Mouse (Mus musculus): ENCODE measurements around the gene Fam149b. TPM values are rescaled to one million over a fixed set of nuclear protein-coding genes. Genes with fewer than 3 reads are reported as not detected.
A peak's percentile ranks its signal among the peaks of the same experiment; 100 is the strongest.
"Not testable (repeated sequence)": the region's sequence is repeated elsewhere in the genome, so short reads cannot be mapped to it uniquely, and the experiment has no call there.

Fam149b gene
- 40.0 and 44.2 TPM in 2 replicates for polyA plus RNA-seq (2015; fragmentation: Nextera tagmentation; extraction: Ambion mirVana)

DNA sequence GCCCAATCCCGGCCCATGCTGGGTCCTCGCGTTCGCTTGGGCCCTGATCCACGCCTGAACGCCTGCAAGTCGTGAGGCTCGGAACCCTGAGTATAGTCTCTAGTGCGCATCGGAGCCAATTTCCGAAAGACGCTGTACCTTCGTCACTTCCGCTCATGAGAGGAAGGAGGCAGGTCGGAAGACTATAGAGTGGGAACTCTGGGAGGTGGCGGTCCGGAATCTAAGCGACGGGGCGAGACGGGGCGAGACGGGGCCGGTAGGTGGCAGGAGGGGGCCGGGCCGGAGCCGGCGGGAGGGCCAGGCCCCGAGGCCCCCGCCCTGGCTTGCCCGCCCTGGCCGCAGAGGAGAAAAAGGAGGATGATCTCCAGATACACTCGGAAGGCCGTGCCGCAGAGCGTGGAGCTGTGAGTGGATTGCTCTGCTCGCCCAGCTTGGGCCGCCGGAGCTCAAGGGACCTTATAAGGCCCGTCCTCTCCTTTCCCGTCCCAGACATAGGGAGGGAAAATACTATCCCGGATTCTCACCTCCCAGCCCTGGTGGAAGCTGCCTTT, at the start of gene Fam149b, which contains the start of gene Ecd:
TSS of gene Fam149b (plus strand) at position 172 of the 551 bp plus-strand sequence.
TSS of gene Ecd (minus strand) at position 131 of the 551 bp plus-strand sequence.
- Histone ChIP-seq H3K36me3 (ENCODE audit: control insufficient read depth, insufficient read depth) (no peaks in the 10 kb centered on the region; the same call in none of the 2 replicates), H3K4me2 (ENCODE audit: low read length) (peak within 1 kb of the TSS; percentile 92), H3K27ac (ENCODE audit: low read length) (peak within 1 kb of the TSS; percentile 89), H3K9ac (replicated peaks; ENCODE audit: low read depth, low read length) (peak within 1 kb of the TSS; percentile 99), H3K9me3 (ENCODE audit: control insufficient read depth, low read length) (no peaks in the 10 kb centered on the region), H3K4me1 (replicated peaks; ENCODE audit: control insufficient read depth, insufficient read depth, low read length) (peaks cover 19% of the 10 kb centered on the region), H3K27me3 (replicated peaks; ENCODE audit: control insufficient read depth, insufficient read depth, low read length) (no peaks in the 10 kb centered on the region), H3K4me3 (replicated peaks; ENCODE audit: low read length) (peak within 1 kb of the TSS; percentile 95)
- ATAC-seq, result peak; percentile 100
- WGBS, result under 1% methylated on average over 42 of the region's 42 CpGs

DNA sequence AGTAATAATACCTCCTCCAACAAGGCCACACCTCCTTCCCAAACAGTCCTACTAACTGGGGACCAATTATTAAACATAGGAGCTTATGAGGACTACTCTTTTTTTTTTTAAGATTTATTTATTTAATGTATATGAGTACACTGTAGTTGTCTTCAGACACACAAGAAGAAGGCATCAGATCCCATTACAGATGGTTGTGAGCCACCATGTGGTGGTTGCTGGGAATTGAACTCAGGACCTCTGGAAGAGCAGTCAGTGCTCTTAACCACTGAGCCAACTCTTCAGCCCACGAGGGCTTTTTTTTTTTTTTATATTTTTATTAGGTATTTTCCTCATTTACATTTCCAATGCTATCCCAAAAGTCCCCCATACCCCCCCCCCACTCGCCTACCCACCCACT, 42.9 kb upstream of the Fam149b start:
- ATAC-seq; H3K9ac ChIP-seq (replicated peaks; ENCODE audit: low read depth, low read length); H3K4me1 ChIP-seq (replicated peaks; ENCODE audit: control insufficient read depth, insufficient read depth, low read length); H3K4me2 ChIP-seq (ENCODE audit: low read length); H3K36me3 ChIP-seq (ENCODE audit: control insufficient read depth, insufficient read depth); H3K4me3 ChIP-seq (replicated peaks; ENCODE audit: low read length); H3K27ac ChIP-seq (ENCODE audit: low read length); H3K9me3 ChIP-seq (ENCODE audit: control insufficient read depth, low read length); H3K27me3 ChIP-seq (replicated peaks; ENCODE audit: control insufficient read depth, insufficient read depth, low read length): not testable (repeated sequence)
- WGBS, result 86% methylated on average over 2 of the region's 2 CpGs

DNA sequence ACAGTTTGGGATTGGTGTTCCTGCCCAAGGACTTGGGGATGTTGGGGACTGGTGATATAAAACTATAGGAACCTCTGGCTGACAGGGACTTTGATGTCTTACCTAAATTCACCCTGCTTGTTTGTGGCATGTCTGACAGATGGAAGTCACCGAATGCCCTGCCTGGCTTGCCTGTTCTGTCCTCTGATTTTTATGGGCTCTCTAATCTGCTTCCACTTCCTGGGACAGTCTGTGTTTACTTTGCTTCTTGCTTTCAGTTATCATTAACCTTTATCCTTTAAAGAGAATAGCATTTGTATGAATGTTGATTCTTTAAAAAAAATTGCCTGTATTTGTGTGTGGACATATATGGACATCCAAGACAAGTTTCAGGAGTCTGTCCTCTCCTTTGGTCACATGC, 32.8 kb upstream of the Fam149b start:
- Histone ChIP-seq H3K9ac (replicated peaks; ENCODE audit: low read depth, low read length) (no peak overlapping the region), H3K27me3 (replicated peaks; ENCODE audit: control insufficient read depth, insufficient read depth, low read length) (no peaks in the 10 kb centered on the region), H3K9me3 (ENCODE audit: control insufficient read depth, low read length) (no peaks in the 10 kb centered on the region), H3K4me3 (replicated peaks; ENCODE audit: low read length) (no peak overlapping the region), H3K4me1 (replicated peaks; ENCODE audit: control insufficient read depth, insufficient read depth, low read length) (no peaks in the 10 kb centered on the region), H3K27ac (ENCODE audit: low read length) (no peak overlapping the region), H3K4me2 (ENCODE audit: low read length) (no peak overlapping the region), H3K36me3 (ENCODE audit: control insufficient read depth, insufficient read depth) (peaks cover 5% of the 10 kb centered on the region; the same call in 1 of the 2 replicates)
- no peak for ATAC-seq
- 84% methylated on average over 1 of the region's 1 CpGs for WGBS

DNA sequence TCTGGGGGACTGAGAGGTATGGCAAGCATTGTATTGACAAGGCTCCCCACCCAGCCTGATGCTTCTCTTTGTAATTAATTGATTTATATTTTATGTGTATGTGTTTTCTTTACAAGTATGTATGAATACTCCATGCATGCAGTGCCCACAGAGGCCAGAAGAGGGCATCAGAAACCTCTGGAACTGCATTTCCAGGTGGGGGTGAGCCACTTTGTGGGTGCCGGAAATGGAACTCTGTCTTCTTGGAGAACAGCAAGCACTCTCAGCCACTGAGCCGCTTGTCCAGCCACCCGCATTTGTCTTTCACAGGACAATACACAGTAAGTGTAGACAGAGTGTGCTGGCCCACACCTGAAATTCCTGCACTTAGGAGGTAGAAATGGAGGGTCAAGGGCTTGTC, 28.5 kb upstream of the Fam149b start:
- no peak overlapping the region for H3K9ac ChIP-seq (replicated peaks; ENCODE audit: low read depth, low read length)
- ATAC-seq, result no peak
- H3K9me3 ChIP-seq (ENCODE audit: control insufficient read depth, low read length), result no peaks in the 10 kb centered on the region
- H3K27ac ChIP-seq (ENCODE audit: low read length), result no peak overlapping the region
- H3K4me3 ChIP-seq (replicated peaks; ENCODE audit: low read length), result no peak overlapping the region
- 72% methylated on average over 3 of the region's 3 CpGs for WGBS
- no peaks in the 10 kb centered on the region for H3K27me3 ChIP-seq (replicated peaks; ENCODE audit: control insufficient read depth, insufficient read depth, low read length)
- peaks cover 17% of the 10 kb centered on the region; the same call in 1 of the 2 replicates for H3K36me3 ChIP-seq (ENCODE audit: control insufficient read depth, insufficient read depth)
- no peak overlapping the region for H3K4me2 ChIP-seq (ENCODE audit: low read length)
- no peaks in the 10 kb centered on the region for H3K4me1 ChIP-seq (replicated peaks; ENCODE audit: control insufficient read depth, insufficient read depth, low read length)

DNA sequence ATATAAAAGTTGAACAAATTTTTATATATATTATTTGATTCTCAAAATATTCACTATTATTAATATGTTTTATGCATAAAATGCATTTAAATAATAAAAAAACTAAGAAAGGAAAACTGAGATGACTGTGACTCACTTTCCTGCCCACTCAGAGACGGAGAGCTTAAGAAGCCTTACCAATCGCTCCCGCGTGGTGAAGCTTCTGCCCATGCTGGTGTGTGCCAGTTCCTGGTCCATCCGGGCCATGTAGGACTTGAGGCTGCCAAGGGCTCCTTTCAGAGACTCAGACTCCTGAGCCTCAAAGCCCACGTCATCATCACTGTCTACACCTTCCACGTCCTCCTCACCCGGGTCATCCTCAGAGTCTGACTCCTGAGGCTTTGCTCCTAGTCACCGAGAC, 23.8 kb upstream of the Fam149b start:
- WGBS, result 96% methylated on average over 9 of the region's 9 CpGs
- H3K36me3 ChIP-seq (ENCODE audit: control insufficient read depth, insufficient read depth), result peaks cover 36% of the 10 kb centered on the region
- H3K9me3 ChIP-seq (ENCODE audit: control insufficient read depth, low read length), result no peaks in the 10 kb centered on the region
- no peak overlapping the region for H3K9ac ChIP-seq (replicated peaks; ENCODE audit: low read depth, low read length)
- H3K27me3 ChIP-seq (replicated peaks; ENCODE audit: control insufficient read depth, insufficient read depth, low read length), result no peaks in the 10 kb centered on the region
- H3K4me1 ChIP-seq (replicated peaks; ENCODE audit: control insufficient read depth, insufficient read depth, low read length), result no peaks in the 10 kb centered on the region
- ATAC-seq, result no peak
- no peak overlapping the region for H3K4me3 ChIP-seq (replicated peaks; ENCODE audit: low read length)
- H3K4me2 ChIP-seq (ENCODE audit: low read length), result no peak overlapping the region
- no peak overlapping the region for H3K27ac ChIP-seq (ENCODE audit: low read length)

DNA sequence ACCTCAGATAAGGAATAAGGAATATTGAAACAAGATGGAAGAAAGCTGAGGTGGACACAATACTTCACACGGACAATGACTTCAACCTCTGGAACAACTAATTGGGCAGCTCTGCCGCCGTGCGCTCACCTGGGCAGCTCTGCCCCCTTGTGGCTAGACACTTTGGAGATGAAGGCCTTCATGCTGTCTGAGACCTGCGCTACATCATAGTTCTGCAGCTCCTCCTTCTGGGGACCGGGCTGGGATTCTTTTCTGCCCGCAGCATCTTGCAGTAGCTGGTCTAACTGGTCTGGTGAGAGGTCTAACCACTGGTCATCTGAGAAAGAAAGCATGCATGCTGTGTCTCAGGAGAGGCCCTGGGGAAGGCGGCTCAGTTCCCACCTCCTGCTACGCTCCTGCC, 19.5 kb upstream of the Fam149b start:
- no peak overlapping the region for H3K4me2 ChIP-seq (ENCODE audit: low read length)
- no peak for ATAC-seq
- H3K4me3 ChIP-seq (replicated peaks; ENCODE audit: low read length), result no peak overlapping the region
- H3K36me3 ChIP-seq (ENCODE audit: control insufficient read depth, insufficient read depth), result peaks cover 37% of the 10 kb centered on the region
- H3K9ac ChIP-seq (replicated peaks; ENCODE audit: low read depth, low read length), result no peak overlapping the region
- WGBS, result 69% methylated on average over 9 of the region's 9 CpGs
- H3K27me3 ChIP-seq (replicated peaks; ENCODE audit: control insufficient read depth, insufficient read depth, low read length), result no peaks in the 10 kb centered on the region
- H3K9me3 ChIP-seq (ENCODE audit: control insufficient read depth, low read length), result no peaks in the 10 kb centered on the region
- no peaks in the 10 kb centered on the region for H3K4me1 ChIP-seq (replicated peaks; ENCODE audit: control insufficient read depth, insufficient read depth, low read length)
- H3K27ac ChIP-seq (ENCODE audit: low read length), result no peak overlapping the region

DNA sequence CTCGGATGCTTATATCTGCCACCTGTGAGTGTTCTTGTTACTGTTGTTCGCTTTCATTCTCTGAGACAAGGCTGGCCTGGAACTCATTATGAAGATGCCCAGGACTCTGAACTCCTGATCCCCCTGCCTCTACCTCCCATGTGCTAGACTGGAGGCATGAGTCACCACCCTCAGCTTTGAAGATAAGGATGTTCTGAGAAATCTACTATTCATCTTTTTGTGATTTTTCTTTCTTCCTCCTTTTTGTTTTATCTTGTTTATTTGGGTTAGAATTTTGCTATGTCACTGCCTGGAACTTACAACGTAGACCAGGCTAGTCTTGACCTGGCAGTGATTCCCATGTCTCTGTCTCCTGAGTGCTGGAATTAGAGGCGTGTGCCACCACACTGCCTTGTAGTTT, 16.6 kb upstream of the Fam149b start:
- H3K36me3 ChIP-seq (ENCODE audit: control insufficient read depth, insufficient read depth), result peaks cover 40% of the 10 kb centered on the region
- no peak overlapping the region for H3K4me3 ChIP-seq (replicated peaks; ENCODE audit: low read length)
- no peaks in the 10 kb centered on the region for H3K27me3 ChIP-seq (replicated peaks; ENCODE audit: control insufficient read depth, insufficient read depth, low read length)
- no peak overlapping the region for H3K9ac ChIP-seq (replicated peaks; ENCODE audit: low read depth, low read length)
- no peaks in the 10 kb centered on the region for H3K9me3 ChIP-seq (ENCODE audit: control insufficient read depth, low read length)
- H3K27ac ChIP-seq (ENCODE audit: low read length), result no peak overlapping the region
- WGBS, result 89% methylated on average over 4 of the region's 4 CpGs
- no peaks in the 10 kb centered on the region for H3K4me1 ChIP-seq (replicated peaks; ENCODE audit: control insufficient read depth, insufficient read depth, low read length)
- ATAC-seq, result no peak
- H3K4me2 ChIP-seq (ENCODE audit: low read length), result no peak overlapping the region

DNA sequence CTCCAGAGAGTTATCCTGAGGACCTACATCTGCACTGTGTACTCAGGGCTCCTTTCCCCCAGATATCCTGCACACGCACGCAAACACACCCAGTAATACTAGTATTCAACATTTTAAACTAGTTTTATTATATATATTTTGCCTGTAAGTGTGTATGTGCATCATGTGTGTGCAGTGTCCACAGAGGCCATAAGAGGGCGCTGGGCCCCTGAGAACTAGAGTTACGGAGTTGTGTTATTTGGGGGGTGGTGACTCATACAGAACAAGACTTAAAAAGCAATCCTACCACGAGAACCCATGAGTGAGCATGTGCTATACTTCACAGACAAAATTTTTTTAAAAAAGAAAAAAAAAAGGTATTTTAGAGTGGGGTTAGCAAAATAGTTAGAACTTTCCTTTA, 8.5 kb upstream of the Fam149b start:
- Histone ChIP-seq H3K4me3 (replicated peaks; ENCODE audit: low read length) (no peak overlapping the region), H3K4me1 (replicated peaks; ENCODE audit: control insufficient read depth, insufficient read depth, low read length) (no peaks in the 10 kb centered on the region), H3K36me3 (ENCODE audit: control insufficient read depth, insufficient read depth) (peaks cover 22% of the 10 kb centered on the region), H3K27ac (ENCODE audit: low read length) (no peak overlapping the region), H3K4me2 (ENCODE audit: low read length) (no peak overlapping the region), H3K9ac (replicated peaks; ENCODE audit: low read depth, low read length) (no peak overlapping the region), H3K9me3 (ENCODE audit: control insufficient read depth, low read length) (no peaks in the 10 kb centered on the region), H3K27me3 (replicated peaks; ENCODE audit: control insufficient read depth, insufficient read depth, low read length) (no peaks in the 10 kb centered on the region)
- no peak for ATAC-seq
- 95% methylated on average over 5 of the region's 5 CpGs for WGBS

DNA sequence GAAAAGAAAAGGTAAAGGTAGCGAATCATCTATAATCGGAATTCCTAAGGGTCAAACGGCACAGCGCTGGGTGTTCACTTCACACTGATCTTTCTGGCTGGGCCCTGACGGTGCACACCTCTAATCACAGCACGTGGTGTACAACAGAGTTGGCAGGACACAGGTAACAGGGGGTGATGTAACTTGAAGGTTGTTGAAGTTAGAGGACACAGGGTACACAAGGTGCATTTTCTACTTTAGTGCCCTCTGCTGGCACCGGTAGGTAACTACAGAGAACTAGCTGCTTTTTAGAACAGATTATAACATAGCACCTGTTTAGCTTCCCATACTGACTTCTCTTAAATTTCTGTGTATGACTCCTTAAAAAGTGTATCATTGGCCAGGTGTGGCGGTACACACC, 7.8 kb upstream of the Fam149b start:
- H3K4me3 ChIP-seq (replicated peaks; ENCODE audit: low read length), result no peak overlapping the region
- H3K27ac ChIP-seq (ENCODE audit: low read length), result no peak overlapping the region
- WGBS, result 81% methylated on average over 8 of the region's 8 CpGs
- H3K9ac ChIP-seq (replicated peaks; ENCODE audit: low read depth, low read length), result no peak overlapping the region
- H3K4me1 ChIP-seq (replicated peaks; ENCODE audit: control insufficient read depth, insufficient read depth, low read length), result no peaks in the 10 kb centered on the region
- no peaks in the 10 kb centered on the region for H3K9me3 ChIP-seq (ENCODE audit: control insufficient read depth, low read length)
- peaks cover 21% of the 10 kb centered on the region for H3K36me3 ChIP-seq (ENCODE audit: control insufficient read depth, insufficient read depth)
- no peak for ATAC-seq
- no peak overlapping the region for H3K4me2 ChIP-seq (ENCODE audit: low read length)
- no peaks in the 10 kb centered on the region for H3K27me3 ChIP-seq (replicated peaks; ENCODE audit: control insufficient read depth, insufficient read depth, low read length)

DNA sequence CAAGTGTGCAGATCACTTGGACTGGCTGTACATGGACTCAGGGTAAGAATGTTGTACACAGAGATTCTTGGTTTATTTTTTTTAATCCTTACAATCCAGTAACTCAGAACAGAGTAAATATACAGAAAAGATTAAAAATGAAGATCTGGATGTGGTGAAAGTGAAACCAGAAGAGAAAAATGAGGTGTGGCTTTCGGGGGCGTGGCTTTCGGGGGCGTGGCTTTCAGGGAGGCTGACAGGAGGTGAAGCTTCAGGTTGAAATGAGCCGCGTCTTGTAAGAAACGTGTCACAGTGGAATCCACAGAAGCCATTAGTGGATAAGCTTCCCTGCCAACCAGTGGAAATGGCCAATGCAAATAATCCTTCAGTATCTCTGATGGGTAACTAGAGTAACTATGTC, 7.1 kb upstream of the Fam149b start:
- 88% methylated on average over 7 of the region's 7 CpGs for WGBS
- Histone ChIP-seq H3K4me3 (replicated peaks; ENCODE audit: low read length) (no peak overlapping the region), H3K9me3 (ENCODE audit: control insufficient read depth, low read length) (no peaks in the 10 kb centered on the region), H3K9ac (replicated peaks; ENCODE audit: low read depth, low read length) (no peak overlapping the region), H3K27ac (ENCODE audit: low read length) (no peak overlapping the region), H3K27me3 (replicated peaks; ENCODE audit: control insufficient read depth, insufficient read depth, low read length) (no peaks in the 10 kb centered on the region), H3K4me2 (ENCODE audit: low read length) (no peak overlapping the region), H3K36me3 (ENCODE audit: control insufficient read depth, insufficient read depth) (peaks cover 16% of the 10 kb centered on the region; the same call in 1 of the 2 replicates), H3K4me1 (replicated peaks; ENCODE audit: control insufficient read depth, insufficient read depth, low read length) (no peaks in the 10 kb centered on the region; the same call in 1 of the 2 replicates)
- no peak for ATAC-seq

Measured in forebrain, embryonic 16.5 days (tissue).